Mouse (Mus musculus) erythroblast, adult 5-6 weeks (primary cell): ENCODE measurements around the gene Dtx3. TPM values are rescaled to one million over a fixed set of nuclear protein-coding genes. Genes with fewer than 3 reads are reported as not detected.

Source experiments
- ATAC-seq: replicated peaks from 2 replicates; pipeline ENCODE4 v1.8.0; 2016; ENCODE audit warnings: moderate number of reproducible peaks, mild to moderate bottlenecking, moderate TSS enrichment, inconsistent platforms; ENCODE audit not compliant: poor library complexity, low FRiP score, severe bottlenecking
- total RNA-seq, 2 experiments: library from RNA; stranded (forward) in 1 of 2; stranded (reverse) in 1 of 2; fragments of 150-400 nt in 1 of 2; fragments of 200-764, 138-1000 nt in 1 of 2; gene quantifications; 2 replicates each; pipeline versions ENCODE4 v1.2.3 to v1.2.4; 2015 to 2017; ENCODE audit warnings: low replicate concordance in 2 of 2

The Dtx3 gene
- total RNA-seq, 2 experiments from 2014 or later = 9.4 to 10.4 TPM

GRCm38 (mm10) chr10:127150471-127150872 lies 45.1 kb downstream of the Dtx3 start:
- ATAC-seq = no peak

- ATAC-seq = no peak
Observed at GRCm38 (mm10) chr10:127147135-127147534, 48.4 kb downstream of the Dtx3 start.

GRCm38 (mm10) chr10:127145303-127145702 lies 50.2 kb downstream of the Dtx3 start:
- no peak for ATAC-seq

GRCm38 (mm10) chr10:127144536-127144935 lies 51.0 kb downstream of the Dtx3 start:
- ATAC-seq = no peak

- no peak for ATAC-seq
Observed at GRCm38 (mm10) chr10:127143228-127143627, 52.3 kb downstream of the Dtx3 start.

- ATAC-seq = no peak
Observed at GRCm38 (mm10) chr10:127141500-127141899, 54.0 kb downstream of the Dtx3 start.

GRCm38 (mm10) chr10:127140971-127141370 lies 54.6 kb downstream of the Dtx3 start:
- no peak for ATAC-seq

Other genes with a start within 250 kb of the Dtx3 start
- gene Ctdsp2, start 217.0 kb downstream of the Dtx3 start, total RNA-seq (2015; ENCODE audit: low replicate concordance) = 19.6 and 29.3 TPM in 2 replicates
- gene Ctdsp2, start 217.0 kb downstream of the Dtx3 start, total RNA-seq (2017; ENCODE audit: low replicate concordance) = 16.5 and 20.9 TPM in 2 replicates
- not detected in 2 replicates for gene Avil, start 195.0 kb downstream of the Dtx3 start, total RNA-seq (2015; ENCODE audit: low replicate concordance)
- gene Avil, start 195.0 kb downstream of the Dtx3 start, total RNA-seq (2017; ENCODE audit: low replicate concordance) = not detected in 2 replicates
- 5.0 and 5.8 TPM in 2 replicates for gene Tsfm, start 164.9 kb downstream of the Dtx3 start, total RNA-seq (2015; ENCODE audit: low replicate concordance)
- gene Tsfm, start 164.9 kb downstream of the Dtx3 start, total RNA-seq (2017; ENCODE audit: low replicate concordance) = 2.9 and 5.9 TPM in 2 replicates
- 2.9 and 12.5 TPM in 2 replicates for gene Mettl1, start 154.3 kb downstream of the Dtx3 start, total RNA-seq (2015; ENCODE audit: low replicate concordance)
- 0.42 and 2.0 TPM in 2 replicates for gene Mettl1, start 154.3 kb downstream of the Dtx3 start, total RNA-seq (2017; ENCODE audit: low replicate concordance)
- gene Eef1akmt3, start 154.2 kb downstream of the Dtx3 start, total RNA-seq (2015; ENCODE audit: low replicate concordance) = not detected in 2 replicates
- not detected in 2 replicates for gene Eef1akmt3, start 154.2 kb downstream of the Dtx3 start, total RNA-seq (2017; ENCODE audit: low replicate concordance)
- gene Cyp27b1, start 147.5 kb downstream of the Dtx3 start, total RNA-seq (2015; ENCODE audit: low replicate concordance) = not detected in 2 replicates
- not detected in 2 replicates for gene Cyp27b1, start 147.5 kb downstream of the Dtx3 start, total RNA-seq (2017; ENCODE audit: low replicate concordance)
- gene March9, start 135.5 kb downstream of the Dtx3 start, total RNA-seq (2015; ENCODE audit: low replicate concordance) = not detected in 2 replicates
- not detected in 2 replicates for gene March9, start 135.5 kb downstream of the Dtx3 start, total RNA-seq (2017; ENCODE audit: low replicate concordance)
- 83.0 and 90.1 TPM in 2 replicates for gene Cdk4, start 132.2 kb downstream of the Dtx3 start, total RNA-seq (2015; ENCODE audit: low replicate concordance)
- gene Cdk4, start 132.2 kb downstream of the Dtx3 start, total RNA-seq (2017; ENCODE audit: low replicate concordance) = 43.8 and 71.5 TPM in 2 replicates
- gene Tspan31, start 125.5 kb downstream of the Dtx3 start, total RNA-seq (2015; ENCODE audit: low replicate concordance) = 25.3 and 30.4 TPM in 2 replicates
- 8.6 and 19.0 TPM in 2 replicates for gene Tspan31, start 125.5 kb downstream of the Dtx3 start, total RNA-seq (2017; ENCODE audit: low replicate concordance)
- gene Agap2, start 120.4 kb downstream of the Dtx3 start, total RNA-seq (2015; ENCODE audit: low replicate concordance) = 1.9 and 6.5 TPM in 2 replicates
- gene Agap2, start 120.4 kb downstream of the Dtx3 start, total RNA-seq (2017; ENCODE audit: low replicate concordance) = 2.0 and 4.0 TPM in 2 replicates
- gene Os9, start 74.6 kb downstream of the Dtx3 start, total RNA-seq (2015; ENCODE audit: low replicate concordance) = 15.0 and 17.1 TPM in 2 replicates
- 59.5 and 60.7 TPM in 2 replicates for gene Os9, start 74.6 kb downstream of the Dtx3 start, total RNA-seq (2017; ENCODE audit: low replicate concordance)
- gene B4galnt1, start 30.5 kb downstream of the Dtx3 start, total RNA-seq (2015; ENCODE audit: low replicate concordance) = 33.0 and 34.3 TPM in 2 replicates
- gene B4galnt1, start 30.5 kb downstream of the Dtx3 start, total RNA-seq (2017; ENCODE audit: low replicate concordance) = 8.1 and 17.6 TPM in 2 replicates
- gene Slc26a10, start 15.1 kb downstream of the Dtx3 start, total RNA-seq (2015; ENCODE audit: low replicate concordance) = not detected in 2 replicates
- 0.28 TPM in 1 of 2 replicates, not detected in the other for gene Slc26a10, start 15.1 kb downstream of the Dtx3 start, total RNA-seq (2017; ENCODE audit: low replicate concordance)
- 0.84 and 1.7 TPM in 2 replicates for gene Arhgef25, start 5.6 kb downstream of the Dtx3 start, total RNA-seq (2015; ENCODE audit: low replicate concordance)
- gene Arhgef25, start 5.6 kb downstream of the Dtx3 start, total RNA-seq (2017; ENCODE audit: low replicate concordance) = 2.2 and 2.7 TPM in 2 replicates
- 11.3 and 13.3 TPM in 2 replicates for gene Pip4k2c, start 15.9 kb upstream of the Dtx3 start, total RNA-seq (2015; ENCODE audit: low replicate concordance)
- 19.6 and 25.6 TPM in 2 replicates for gene Pip4k2c, start 15.9 kb upstream of the Dtx3 start, total RNA-seq (2017; ENCODE audit: low replicate concordance)
- gene Kif5a, start 67.6 kb upstream of the Dtx3 start, total RNA-seq (2015; ENCODE audit: low replicate concordance) = 0.42 TPM in 1 of 2 replicates, not detected in the other
- gene Kif5a, start 67.6 kb upstream of the Dtx3 start, total RNA-seq (2017; ENCODE audit: low replicate concordance) = under 0.01 TPM in 1 of 2 replicates, not detected in the other
- gene Dctn2, start 70.6 kb upstream of the Dtx3 start, total RNA-seq (2015; ENCODE audit: low replicate concordance) = 32.5 and 59.1 TPM in 2 replicates
- 73.0 and 77.9 TPM in 2 replicates for gene Dctn2, start 70.6 kb upstream of the Dtx3 start, total RNA-seq (2017; ENCODE audit: low replicate concordance)
- 22.4 and 33.0 TPM in 2 replicates for gene Mbd6, start 93.3 kb upstream of the Dtx3 start, total RNA-seq (2015; ENCODE audit: low replicate concordance)
- gene Mbd6, start 93.3 kb upstream of the Dtx3 start, total RNA-seq (2017; ENCODE audit: low replicate concordance) = 6.1 and 7.1 TPM in 2 replicates
- 35.1 and 38.8 TPM in 2 replicates for gene Mars, start 116.1 kb upstream of the Dtx3 start, total RNA-seq (2015; ENCODE audit: low replicate concordance)
- gene Mars, start 116.1 kb upstream of the Dtx3 start, total RNA-seq (2017; ENCODE audit: low replicate concordance) = 43.5 and 45.6 TPM in 2 replicates
- 19.9 and 21.1 TPM in 2 replicates for gene Arhgap9, start 126.2 kb upstream of the Dtx3 start, total RNA-seq (2015; ENCODE audit: low replicate concordance)
- gene Arhgap9, start 126.2 kb upstream of the Dtx3 start, total RNA-seq (2017; ENCODE audit: low replicate concordance) = 14.6 and 18.7 TPM in 2 replicates
- gene Gli1, start 146.2 kb upstream of the Dtx3 start, total RNA-seq (2015; ENCODE audit: low replicate concordance) = not detected in 2 replicates
- gene Gli1, start 146.2 kb upstream of the Dtx3 start, total RNA-seq (2017; ENCODE audit: low replicate concordance) = not detected in 2 replicates
- gene Inhbe, start 158.7 kb upstream of the Dtx3 start, total RNA-seq (2015; ENCODE audit: low replicate concordance) = not detected in 2 replicates
- gene Inhbe, start 158.7 kb upstream of the Dtx3 start, total RNA-seq (2017; ENCODE audit: low replicate concordance) = not detected in 2 replicates
- gene Inhbc, start 174.7 kb upstream of the Dtx3 start, total RNA-seq (2015; ENCODE audit: low replicate concordance) = not detected in 2 replicates
- not detected in 2 replicates for gene Inhbc, start 174.7 kb upstream of the Dtx3 start, total RNA-seq (2017; ENCODE audit: low replicate concordance)
- gene R3hdm2, start 184.6 kb upstream of the Dtx3 start, total RNA-seq (2015; ENCODE audit: low replicate concordance) = 25.7 and 34.9 TPM in 2 replicates
- gene R3hdm2, start 184.6 kb upstream of the Dtx3 start, total RNA-seq (2017; ENCODE audit: low replicate concordance) = 17.7 and 18.3 TPM in 2 replicates